Mouse (Mus musculus): Measurements from ENCODE around the gene Pole3.
"Not testable (repeated sequence)": the region's sequence is repeated elsewhere in the genome, so short reads cannot be mapped to it uniquely, and the experiment has no call there.

Pole3 gene

DNA sequence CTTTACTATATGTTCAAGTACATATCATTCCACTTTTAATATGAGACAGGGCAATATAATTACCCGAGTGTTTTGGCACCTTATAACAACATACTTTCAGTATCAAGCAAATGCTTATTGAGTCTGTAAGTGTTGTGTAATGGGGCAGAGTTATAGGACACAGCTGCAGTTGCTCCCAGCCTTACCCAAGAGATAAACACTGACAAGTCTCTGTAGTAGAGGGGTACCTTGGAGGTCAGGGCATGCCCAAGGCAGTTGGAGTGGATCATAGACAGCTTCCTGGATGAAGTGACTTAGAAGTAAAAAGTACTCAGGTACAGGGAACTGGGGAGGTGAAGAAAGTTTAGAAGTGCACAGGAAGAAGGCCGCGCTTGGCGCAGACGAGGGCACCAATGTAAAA lies 37.7 kb downstream of the Pole3 start:
- DNase-seq (ENCODE audit: low read depth, low spot score): no peak

DNA sequence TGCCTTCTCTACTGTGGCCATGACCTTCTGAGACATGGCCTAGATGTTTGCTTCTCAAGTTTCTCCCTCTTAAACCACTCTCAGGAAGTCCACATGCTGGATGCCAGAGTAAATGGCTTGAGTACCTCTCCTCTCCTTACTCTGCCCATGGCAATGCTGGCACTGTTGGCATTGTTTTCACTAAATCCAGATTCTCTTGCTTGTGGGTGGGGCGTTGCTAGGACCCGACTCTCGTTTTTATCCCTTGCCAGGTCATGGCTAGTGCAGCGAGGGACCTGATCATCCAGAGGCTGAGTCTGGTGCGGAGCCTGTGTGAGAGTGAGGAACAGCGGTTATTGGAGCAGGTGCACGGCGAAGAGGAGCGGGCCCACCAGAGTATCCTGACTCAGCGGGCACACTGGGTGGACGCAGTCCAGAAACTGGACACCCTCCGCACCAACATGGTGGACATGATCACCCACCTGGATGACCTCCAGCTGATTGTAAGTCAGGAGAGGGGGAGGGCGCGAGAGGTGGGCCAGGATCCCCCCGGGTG lies 38.6 kb downstream of the Pole3 start:
- no peak for DNase-seq (ENCODE audit: low read depth, low spot score)

DNA sequence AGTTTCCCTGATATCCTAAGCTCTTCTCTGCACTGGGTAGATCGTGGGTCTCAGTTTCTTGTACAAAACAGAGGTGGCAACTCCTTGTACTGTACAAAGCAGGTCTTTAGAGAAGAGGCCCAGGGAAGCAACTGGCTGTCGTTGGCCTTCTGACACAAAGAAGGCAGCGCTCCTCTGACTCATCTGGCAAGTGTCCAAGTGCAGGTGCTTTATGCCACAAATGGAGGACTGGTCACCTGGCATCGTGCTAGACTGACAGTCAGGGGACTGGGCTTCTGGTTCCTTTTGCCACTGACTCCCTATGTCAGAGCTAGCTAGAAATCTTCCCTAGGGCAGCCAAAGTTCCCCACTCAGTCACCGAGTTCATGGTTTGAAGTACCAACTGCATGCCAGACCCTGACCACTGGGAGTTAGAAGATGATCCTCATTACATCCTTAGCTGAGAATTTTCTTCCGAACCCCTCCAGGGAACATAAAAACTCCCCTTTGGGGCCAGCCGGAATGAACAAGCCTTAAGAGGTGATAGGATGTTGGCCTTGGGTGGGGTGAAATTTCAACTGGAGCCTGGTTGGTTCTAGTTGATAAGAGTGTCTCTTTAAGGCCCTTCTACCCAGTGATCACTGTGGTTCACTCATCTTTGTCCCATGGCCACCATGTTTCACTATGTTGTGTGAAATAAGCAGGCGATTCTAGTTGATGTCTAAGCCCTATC lies 39.3 kb downstream of the Pole3 start:
- DNase-seq (ENCODE audit: low read depth, low spot score): no peak

DNA sequence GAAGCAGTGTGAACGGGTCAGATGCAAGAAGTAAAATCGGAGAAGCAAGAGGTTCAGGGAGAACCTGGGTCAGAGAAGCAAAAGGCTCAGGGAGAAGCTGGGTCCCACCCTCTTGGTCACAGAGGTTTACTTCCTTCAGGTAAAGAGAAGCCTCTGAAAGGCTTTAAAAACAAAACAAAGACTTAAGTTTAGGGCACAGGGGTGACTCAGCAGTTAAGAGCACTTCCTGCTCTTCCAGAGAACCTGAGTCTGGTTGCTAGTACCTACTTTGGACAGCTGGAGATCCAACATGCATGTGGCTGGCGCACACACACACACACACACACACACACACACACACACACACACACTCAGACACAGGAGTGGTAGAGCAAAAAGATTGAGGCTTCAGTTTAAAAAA lies 39.9 kb downstream of the Pole3 start:
- no peak for DNase-seq (ENCODE audit: low read depth, low spot score)

DNA sequence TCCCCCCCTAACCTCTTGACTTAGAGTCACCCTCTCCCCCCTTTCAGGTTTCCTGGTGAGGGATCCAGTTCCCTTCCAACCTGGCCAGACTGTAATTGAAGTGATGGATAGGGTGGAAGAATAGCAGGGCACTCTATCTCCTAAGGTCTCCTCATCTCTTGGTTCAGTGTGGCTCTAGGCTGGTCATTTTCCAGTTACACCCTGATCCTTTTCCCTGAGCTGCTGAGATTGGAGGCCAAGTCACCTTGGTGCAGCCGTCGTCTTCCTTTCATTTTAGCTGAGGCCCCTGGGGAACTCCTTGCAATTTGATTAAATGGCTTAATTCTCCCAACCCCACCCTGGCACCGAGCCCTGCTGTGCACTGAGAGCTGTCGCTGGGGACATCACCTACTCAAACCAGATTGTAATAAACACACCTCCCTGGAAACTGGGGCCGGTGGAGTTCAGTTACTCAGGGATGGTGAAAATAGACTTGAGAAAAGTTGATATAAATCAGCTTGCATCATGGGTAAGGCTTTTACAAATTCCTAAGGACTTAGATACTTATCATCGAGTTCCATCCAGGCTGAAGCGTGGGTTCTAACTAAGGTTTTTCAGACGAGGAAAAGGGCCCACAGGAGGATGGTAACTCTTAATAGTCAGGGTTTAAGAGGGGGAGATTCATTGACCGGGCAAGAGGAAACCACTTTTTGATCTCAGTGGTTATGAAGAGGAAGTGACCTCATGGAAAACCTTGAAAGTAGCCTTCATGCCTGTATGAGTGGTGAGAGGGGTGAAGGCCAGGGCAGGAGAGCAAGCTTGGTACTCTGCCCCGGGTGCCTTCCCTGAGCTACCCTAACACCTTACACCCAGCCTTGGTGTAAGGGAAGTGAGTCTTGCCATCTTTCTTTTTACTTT lies 43.9 kb downstream of the Pole3 start:
- DNase-seq (ENCODE audit: low read depth, low spot score): no peak

DNA sequence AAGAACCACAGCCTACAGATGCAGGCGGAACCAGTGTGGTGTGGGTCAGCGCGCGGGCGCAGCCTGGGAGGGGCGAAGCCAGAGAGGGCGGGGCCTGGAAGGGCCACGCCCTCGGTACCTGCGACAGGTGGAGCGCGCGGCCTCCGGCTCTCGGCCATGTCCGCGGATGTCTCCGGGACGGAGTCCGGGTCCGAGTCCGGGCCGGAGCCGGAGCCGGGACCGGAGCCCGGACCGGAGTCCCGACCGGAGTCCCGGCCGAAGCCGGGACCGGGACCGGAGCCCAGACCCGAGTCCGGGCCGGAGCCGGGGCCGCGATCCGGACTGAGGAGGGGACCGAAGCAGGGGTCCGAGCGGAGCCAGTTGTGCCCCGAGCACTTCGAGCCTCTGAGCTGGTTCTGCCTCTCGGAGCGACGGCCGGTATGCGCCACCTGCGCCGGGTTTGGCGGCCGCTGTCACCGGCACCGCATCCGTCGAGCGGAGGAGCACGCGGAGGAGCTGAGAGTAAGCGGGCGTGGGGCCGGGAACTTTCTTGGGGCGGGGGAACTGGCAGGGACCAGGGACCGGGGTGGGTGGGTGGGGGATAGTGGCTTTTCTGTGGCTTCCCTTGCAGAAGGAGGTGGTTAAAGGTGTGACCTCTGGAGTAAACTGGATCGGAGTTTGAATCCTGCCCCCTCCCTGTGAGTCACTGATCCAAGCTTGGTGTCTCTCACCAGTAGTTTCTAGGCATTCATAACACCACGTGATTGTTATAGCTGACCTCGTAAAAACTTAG lies 44.7 kb downstream of the Pole3 start, which contains the start of gene Bspry:
TSS of gene Bspry (plus strand) at position 117 of the 772 bp plus-strand sequence.
- peak; percentile 80 for DNase-seq (ENCODE audit: low read depth, low spot score)

DNA sequence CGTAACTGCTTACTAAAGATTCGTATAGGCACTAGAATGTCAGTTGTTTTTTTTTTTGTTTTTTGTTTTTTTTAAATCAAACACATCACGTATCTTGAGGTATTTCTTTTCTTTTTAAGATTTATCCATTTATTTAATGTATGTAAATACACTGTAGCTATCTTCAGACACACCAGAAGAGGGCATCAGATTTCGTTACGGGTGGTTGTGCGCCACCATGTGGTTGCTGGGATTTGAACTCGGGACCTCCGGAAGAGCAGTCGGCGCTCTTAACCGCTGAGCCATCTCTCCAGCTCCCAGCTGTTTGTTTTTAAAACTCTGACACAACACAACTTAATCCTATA lies 45.3 kb downstream of the Pole3 start:
- DNase-seq (ENCODE audit: low read depth, low spot score): not testable (repeated sequence)

DNA sequence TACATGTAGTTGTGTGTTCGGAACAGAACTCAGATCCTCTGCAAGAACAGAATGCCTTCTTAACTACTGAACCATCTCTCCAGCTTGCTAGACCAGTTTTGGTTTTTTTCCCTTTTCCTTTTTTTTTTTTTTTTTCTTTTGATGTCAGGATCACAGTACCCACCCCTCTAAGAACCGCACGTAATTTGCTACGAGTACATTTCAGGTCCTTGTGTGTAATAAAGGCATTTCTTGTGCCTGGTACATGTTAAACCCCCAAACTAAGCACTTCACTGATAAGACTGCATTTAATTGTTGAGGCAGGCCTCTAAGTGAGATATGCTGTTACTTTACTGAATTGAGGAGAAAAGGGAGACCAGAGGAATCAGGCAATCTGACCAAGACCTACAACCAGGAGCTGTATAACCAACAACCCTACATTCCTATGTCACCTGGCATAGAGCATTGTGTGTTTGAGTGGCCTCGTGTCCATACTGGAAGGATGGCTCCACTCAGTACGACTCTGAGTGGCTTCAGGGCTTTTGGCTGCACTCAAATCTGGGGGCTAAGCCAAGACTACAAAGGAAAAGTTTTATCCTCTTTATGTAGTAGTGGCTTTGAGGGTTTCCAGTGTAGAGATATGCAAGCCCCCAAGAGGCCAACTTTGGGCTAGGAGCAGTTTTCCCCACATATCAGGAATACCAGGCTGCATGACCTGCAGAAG lies 47.2 kb downstream of the Pole3 start:
- DNase-seq (ENCODE audit: low read depth, low spot score): no peak

DNA sequence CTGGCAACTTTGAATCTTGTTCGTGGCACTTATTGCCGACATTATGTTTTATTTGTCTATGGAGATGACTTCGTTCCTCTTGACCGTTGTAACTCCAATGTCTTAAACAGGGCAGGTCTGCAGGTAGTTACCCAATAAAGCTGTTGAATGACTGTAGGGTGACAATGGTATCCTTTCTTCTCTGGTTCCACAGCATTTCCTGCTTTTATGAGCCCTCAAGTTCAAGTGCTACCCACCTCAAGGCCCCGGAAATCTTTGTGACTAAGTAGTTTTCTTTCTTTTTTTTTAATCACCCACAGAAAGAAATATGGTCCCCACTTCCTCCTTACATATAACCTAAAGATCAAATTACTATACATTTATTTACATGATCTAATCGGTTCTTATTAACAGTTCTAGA lies 49.1 kb downstream of the Pole3 start:
- no peak for DNase-seq (ENCODE audit: low read depth, low spot score)

DNA sequence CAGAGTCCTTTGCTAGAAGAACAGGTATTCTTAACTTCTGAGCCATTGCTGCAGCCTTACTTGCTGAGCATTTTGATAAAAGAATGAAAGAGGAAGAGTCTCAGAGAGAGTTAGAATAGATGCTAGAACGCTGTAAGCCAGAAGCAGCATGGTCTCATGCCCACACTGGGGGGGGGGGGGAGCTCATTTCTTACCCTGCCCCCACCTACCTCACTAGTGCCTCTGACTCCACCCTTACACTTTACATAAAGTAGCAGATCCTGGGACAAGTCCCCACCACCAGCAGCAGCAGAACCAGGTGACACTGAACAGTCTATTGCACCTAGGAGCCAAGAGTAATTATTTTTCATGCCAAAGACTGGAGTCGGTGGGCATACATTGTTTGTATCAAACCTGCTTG lies 49.7 kb downstream of the Pole3 start:
- DNase-seq (ENCODE audit: low read depth, low spot score): no peak
